Mouse (Mus musculus): ENCODE measurements around the gene Tenm4. TPM values are rescaled to one million over a fixed set of nuclear protein-coding genes. Genes with fewer than 3 reads are reported as not detected.
A peak's percentile ranks its signal among the peaks of the same experiment; 100 is the strongest.

Tenm4 gene
- polyA plus RNA-seq, 1 experiment from 2014 or later = 37.5 TPM

DNA sequence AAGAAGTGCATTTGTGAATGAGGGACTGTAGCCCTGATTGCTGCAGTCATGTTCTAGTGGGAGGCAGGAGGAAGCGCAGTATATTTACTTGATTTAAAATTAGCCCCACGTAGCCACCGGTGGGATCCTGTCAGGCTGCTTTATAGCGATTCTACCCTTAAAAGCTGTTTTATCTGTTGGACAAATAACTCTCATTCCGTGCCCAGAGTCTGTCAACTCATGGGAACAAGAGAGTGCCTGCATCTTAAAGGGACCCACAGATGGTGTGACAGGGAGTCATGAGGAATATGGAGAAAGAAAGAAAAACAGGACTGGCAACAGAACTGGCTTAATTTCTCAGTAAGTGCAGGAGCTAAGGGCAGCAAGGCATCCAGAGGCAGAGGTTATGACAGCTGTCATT is 549.4 kb downstream of the Tenm4 start:
- Histone ChIP-seq H3K36me3 (replicated peaks; ENCODE audit: control insufficient read depth, insufficient read depth) (0 out of 2 replicates have a peak, but pooled peaks cover 1% of the 10 kb centered on the region), H3K9me3 (ENCODE audit: control insufficient read depth, low read length) (no peaks in the 10 kb centered on the region), H3K27me3 (ENCODE audit: control insufficient read depth, insufficient read depth, low read length) (peaks cover 28% of the 10 kb centered on the region; the same call in 1 of the 2 replicates), H3K4me1 (replicated peaks; ENCODE audit: control insufficient read depth, insufficient read depth, low read length) (peaks cover 22% of the 10 kb centered on the region), H3K4me2 (replicated peaks) (no peak overlapping the region), H3K4me3 (replicated peaks; ENCODE audit: low read length) (no peak overlapping the region), H3K9ac (no peak overlapping the region), H3K27ac (no peak overlapping the region)
- ATAC-seq (ENCODE audit: low FRiP score) (peak; percentile 18; the same call in 1 of the 2 replicates), DNase-seq (ENCODE audit: low spot score) (no peak)
- 58% methylated on average over 5 of the region's 5 CpGs for WGBS

GRCm38 (mm10) chr7:96722796-96723195 is 551.8 kb downstream of the Tenm4 start:
- Histone ChIP-seq H3K4me2 (replicated peaks) (no peak overlapping the region), H3K4me3 (replicated peaks; ENCODE audit: low read length) (no peak overlapping the region), H3K27ac (no peak overlapping the region), H3K9ac (no peak overlapping the region), H3K36me3 (replicated peaks; ENCODE audit: control insufficient read depth, insufficient read depth) (no peaks in the 10 kb centered on the region), H3K9me3 (ENCODE audit: control insufficient read depth, low read length) (no peaks in the 10 kb centered on the region), H3K4me1 (replicated peaks; ENCODE audit: control insufficient read depth, insufficient read depth, low read length) (peaks cover 21% of the 10 kb centered on the region), H3K27me3 (ENCODE audit: control insufficient read depth, insufficient read depth, low read length) (peaks cover 23% of the 10 kb centered on the region; the same call in 1 of the 2 replicates)
- no peak for DNase-seq (ENCODE audit: low spot score)
- WGBS = 28% methylated on average over 3 of the region's 3 CpGs
- no peak for ATAC-seq (ENCODE audit: low FRiP score)

GRCm38 (mm10) chr7:96725603-96726002 is 554.6 kb downstream of the Tenm4 start:
- Histone ChIP-seq H3K36me3 (replicated peaks; ENCODE audit: control insufficient read depth, insufficient read depth) (no peaks in the 10 kb centered on the region), H3K27ac (no peak overlapping the region), H3K4me2 (replicated peaks) (no peak overlapping the region), H3K4me1 (replicated peaks; ENCODE audit: control insufficient read depth, insufficient read depth, low read length) (no peaks in the 10 kb centered on the region), H3K9me3 (ENCODE audit: control insufficient read depth, low read length) (no peaks in the 10 kb centered on the region), H3K27me3 (ENCODE audit: control insufficient read depth, insufficient read depth, low read length) (peaks cover 23% of the 10 kb centered on the region; the same call in 1 of the 2 replicates), H3K4me3 (replicated peaks; ENCODE audit: low read length) (no peak overlapping the region), H3K9ac (no peak overlapping the region)
- no peak for DNase-seq (ENCODE audit: low spot score)
- WGBS = 94% methylated on average over 5 of the region's 5 CpGs
- ATAC-seq (ENCODE audit: low FRiP score) = no peak

GRCm38 (mm10) chr7:96730360-96730759 is 559.3 kb downstream of the Tenm4 start:
- Histone ChIP-seq H3K36me3 (replicated peaks; ENCODE audit: control insufficient read depth, insufficient read depth) (no peaks in the 10 kb centered on the region), H3K27me3 (ENCODE audit: control insufficient read depth, insufficient read depth, low read length) (0 out of 2 replicates have a peak, but pooled peaks cover 9% of the 10 kb centered on the region), H3K4me2 (replicated peaks) (no peak overlapping the region), H3K4me3 (replicated peaks; ENCODE audit: low read length) (no peak overlapping the region), H3K27ac (no peak overlapping the region), H3K9me3 (ENCODE audit: control insufficient read depth, low read length) (no peaks in the 10 kb centered on the region), H3K9ac (no peak overlapping the region), H3K4me1 (replicated peaks; ENCODE audit: control insufficient read depth, insufficient read depth, low read length) (no peaks in the 10 kb centered on the region)
- ATAC-seq (ENCODE audit: low FRiP score) (no peak), DNase-seq (ENCODE audit: low spot score) (no peak)
- WGBS = 90% methylated on average over 1 of the region's 1 CpGs

- Histone ChIP-seq H3K27me3 (ENCODE audit: control insufficient read depth, insufficient read depth, low read length) (0 out of 2 replicates have a peak, but pooled peaks cover 4% of the 10 kb centered on the region), H3K4me1 (replicated peaks; ENCODE audit: control insufficient read depth, insufficient read depth, low read length) (no peaks in the 10 kb centered on the region), H3K36me3 (replicated peaks; ENCODE audit: control insufficient read depth, insufficient read depth) (no peaks in the 10 kb centered on the region; the same call in 1 of the 2 replicates), H3K9ac (no peak overlapping the region), H3K27ac (no peak overlapping the region), H3K4me2 (replicated peaks) (no peak overlapping the region), H3K9me3 (ENCODE audit: control insufficient read depth, low read length) (no peaks in the 10 kb centered on the region), H3K4me3 (replicated peaks; ENCODE audit: low read length) (no peak overlapping the region)
- WGBS = 72% methylated on average over 4 of the region's 4 CpGs
- ATAC-seq (ENCODE audit: low FRiP score) (no peak), DNase-seq (ENCODE audit: low spot score) (no peak)
Measured at GRCm38 (mm10) chr7:96731947-96732346, 560.9 kb downstream of the Tenm4 start.

GRCm38 (mm10) chr7:96734315-96735058 is 563.4 kb downstream of the Tenm4 start:
- Histone ChIP-seq H3K27ac (no peak overlapping the region), H3K27me3 (ENCODE audit: control insufficient read depth, insufficient read depth, low read length) (0 out of 2 replicates have a peak, but pooled peaks cover 4% of the 10 kb centered on the region), H3K4me1 (replicated peaks; ENCODE audit: control insufficient read depth, insufficient read depth, low read length) (no peaks in the 10 kb centered on the region), H3K36me3 (replicated peaks; ENCODE audit: control insufficient read depth, insufficient read depth) (peaks cover 3% of the 10 kb centered on the region; the same call in 1 of the 2 replicates), H3K4me3 (replicated peaks; ENCODE audit: low read length) (no peak overlapping the region), H3K9me3 (ENCODE audit: control insufficient read depth, low read length) (no peaks in the 10 kb centered on the region), H3K4me2 (replicated peaks) (no peak overlapping the region), H3K9ac (no peak overlapping the region)
- 86% methylated on average over 7 of the region's 7 CpGs for WGBS
- no peak for ATAC-seq (ENCODE audit: low FRiP score)
- DNase-seq (ENCODE audit: low spot score) = no peak

- Histone ChIP-seq H3K9me3 (ENCODE audit: control insufficient read depth, low read length) (no peaks in the 10 kb centered on the region), H3K4me3 (replicated peaks; ENCODE audit: low read length) (no peak overlapping the region), H3K27me3 (ENCODE audit: control insufficient read depth, insufficient read depth, low read length) (no peaks in the 10 kb centered on the region), H3K4me1 (replicated peaks; ENCODE audit: control insufficient read depth, insufficient read depth, low read length) (0 out of 2 replicates have a peak, but pooled peaks cover 8% of the 10 kb centered on the region), H3K27ac (no peak overlapping the region), H3K36me3 (replicated peaks; ENCODE audit: control insufficient read depth, insufficient read depth) (peaks cover 3% of the 10 kb centered on the region; the same call in 1 of the 2 replicates), H3K4me2 (replicated peaks) (no peak overlapping the region), H3K9ac (no peak overlapping the region)
- 80% methylated on average over 6 of the region's 6 CpGs for WGBS
- no peak for ATAC-seq (ENCODE audit: low FRiP score)
- DNase-seq (ENCODE audit: low spot score) = no peak
Measured at GRCm38 (mm10) chr7:96740631-96741030, 569.6 kb downstream of the Tenm4 start.

DNA sequence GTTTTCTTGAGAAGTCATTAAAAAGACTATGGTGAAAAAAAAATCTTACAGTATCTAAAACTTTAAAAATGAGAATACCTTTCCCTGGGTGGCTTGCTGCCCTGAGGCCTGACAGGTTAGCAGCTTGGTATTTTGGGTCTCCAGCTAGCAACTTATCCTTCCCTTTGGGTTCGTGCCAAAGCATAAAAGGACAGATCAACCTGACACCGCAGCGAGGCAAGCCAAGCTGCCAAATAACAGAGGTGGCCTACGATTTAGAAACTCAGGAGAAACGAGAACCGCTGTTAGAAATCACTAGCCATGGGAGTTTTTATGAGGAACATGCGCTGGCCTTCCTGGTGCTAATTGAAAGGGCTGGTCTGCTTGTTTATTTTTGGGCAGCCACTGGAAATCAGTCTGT is 571.2 kb downstream of the Tenm4 start:
- H3K36me3 ChIP-seq (replicated peaks; ENCODE audit: control insufficient read depth, insufficient read depth) = 0 out of 2 replicates have a peak, but pooled peaks cover 3% of the 10 kb centered on the region
- no peak overlapping the region for H3K4me2 ChIP-seq (replicated peaks)
- H3K27ac ChIP-seq = no peak overlapping the region
- no peak overlapping the region for H3K9ac ChIP-seq
- H3K27me3 ChIP-seq (ENCODE audit: control insufficient read depth, insufficient read depth, low read length) = no peaks in the 10 kb centered on the region
- peaks cover 14% of the 10 kb centered on the region; the same call in 1 of the 2 replicates for H3K4me1 ChIP-seq (replicated peaks; ENCODE audit: control insufficient read depth, insufficient read depth, low read length)
- no peaks in the 10 kb centered on the region for H3K9me3 ChIP-seq (ENCODE audit: control insufficient read depth, low read length)
- WGBS = 68% methylated on average over 7 of the region's 7 CpGs
- no peak for DNase-seq (ENCODE audit: low spot score)
- no peak for ATAC-seq (ENCODE audit: low FRiP score)
- H3K4me3 ChIP-seq (replicated peaks; ENCODE audit: low read length) = no peak overlapping the region

DNA sequence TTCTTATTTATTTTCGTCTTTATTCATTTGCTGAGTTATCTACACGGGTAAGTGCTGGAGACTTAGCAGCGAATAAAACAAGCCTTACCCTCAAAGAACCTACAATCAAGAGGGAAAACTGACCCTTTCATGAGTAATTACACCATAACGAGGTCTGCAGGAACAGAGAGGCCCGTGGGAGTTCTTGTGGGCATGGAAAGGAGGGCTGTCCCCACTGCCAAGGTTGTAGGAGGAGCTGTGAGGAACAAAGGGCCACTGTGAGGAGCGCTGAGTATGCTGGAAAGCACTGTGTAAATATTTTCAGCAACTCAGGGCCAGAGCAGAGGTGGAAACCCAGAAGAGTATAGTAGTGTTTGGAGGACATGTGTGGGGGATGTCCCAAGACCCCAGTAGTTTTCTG is 574.9 kb downstream of the Tenm4 start:
- Histone ChIP-seq H3K27me3 (ENCODE audit: control insufficient read depth, insufficient read depth, low read length) (no peaks in the 10 kb centered on the region), H3K4me1 (replicated peaks; ENCODE audit: control insufficient read depth, insufficient read depth, low read length) (peaks cover 14% of the 10 kb centered on the region; the same call in 1 of the 2 replicates), H3K9me3 (ENCODE audit: control insufficient read depth, low read length) (no peaks in the 10 kb centered on the region), H3K4me2 (replicated peaks) (no peak overlapping the region), H3K9ac (no peak overlapping the region), H3K36me3 (replicated peaks; ENCODE audit: control insufficient read depth, insufficient read depth) (no peaks in the 10 kb centered on the region), H3K27ac (peak overlapping the region; percentile 49), H3K4me3 (replicated peaks; ENCODE audit: low read length) (no peak overlapping the region)
- 27% methylated on average over 6 of the region's 6 CpGs for WGBS
- DNase-seq (ENCODE audit: low spot score) (peak; percentile 35), ATAC-seq (ENCODE audit: low FRiP score) (peak; percentile 73; the same call in 1 of the 2 replicates)
